Mouse (Mus musculus) hindbrain, embryonic 10.5 days (tissue): ENCODE data around the gene Ttc30a1. TPM values are rescaled to one million over a fixed set of nuclear protein-coding genes. Genes with fewer than 3 reads are reported as not detected.
"Not testable (repeated sequence)": the region's sequence is repeated elsewhere in the genome, so short reads cannot be mapped to it uniquely, and the experiment has no call there.

Experiments
- DNase-seq: peaks from one replicate; pipeline ENCODE4 v3.0.0-alpha.2; 2017; ENCODE audit warnings: low spot score
- H3K27ac ChIP-seq: fragments of 300-500 bp; sonication (generic); 2 replicates; pipeline ENCODE4 v1.5.1; 2016; ENCODE audit warnings: mild to moderate bottlenecking, moderate library complexity
- H3K27me3 ChIP-seq: fragments of 300-500 bp; sonication (generic); 2 replicates; pipeline ENCODE4 v1.6.1; 2016; ENCODE audit warnings: mild to moderate bottlenecking; ENCODE audit not compliant: poor library complexity, insufficient read depth, severe bottlenecking
- H3K36me3 ChIP-seq: fragments of 300-500 bp; sonication (generic); 2 replicates; pipeline ENCODE4 v1.6.1; 2016; ENCODE audit warnings: mild to moderate bottlenecking, moderate library complexity
- H3K4me1 ChIP-seq: fragments of 300-500 bp; sonication (generic); replicated peaks from 2 replicates; pipeline ENCODE4 v1.6.1; 2016; ENCODE audit warnings: mild to moderate bottlenecking
- H3K4me3 ChIP-seq: fragments of 300-500 bp; sonication (generic); 2 replicates; pipeline ENCODE4 v1.5.1; 2016; ENCODE audit warnings: mild to moderate bottlenecking, moderate library complexity
- H3K9me3 ChIP-seq: fragments of 300-500 bp; sonication (generic); 2 replicates; pipeline ENCODE4 v1.6.1; 2016; ENCODE audit warnings: mild to moderate bottlenecking, moderate library complexity
- WGBS: fragments of 180-500 bp; shearing (Covaris S2); methylation state at CpG from one replicate; pipeline ENCODE4 v1.1.7; 2016; 5-methylcytosine and 5-hydroxymethylcytosine counted together
- polyA plus RNA-seq: library from polyadenylated mRNA; unstranded; fragments of >200 nt; fragmentation: Nextera tagmentation; extraction: Ambion mirVana; gene quantifications from 2 replicates; pipeline ENCODE4 v1.2.1, GENCODE M21; 2016

The Ttc30a1 gene
- polyA plus RNA-seq, 1 experiment from 2014 or later: 9.7 TPM

DNA sequence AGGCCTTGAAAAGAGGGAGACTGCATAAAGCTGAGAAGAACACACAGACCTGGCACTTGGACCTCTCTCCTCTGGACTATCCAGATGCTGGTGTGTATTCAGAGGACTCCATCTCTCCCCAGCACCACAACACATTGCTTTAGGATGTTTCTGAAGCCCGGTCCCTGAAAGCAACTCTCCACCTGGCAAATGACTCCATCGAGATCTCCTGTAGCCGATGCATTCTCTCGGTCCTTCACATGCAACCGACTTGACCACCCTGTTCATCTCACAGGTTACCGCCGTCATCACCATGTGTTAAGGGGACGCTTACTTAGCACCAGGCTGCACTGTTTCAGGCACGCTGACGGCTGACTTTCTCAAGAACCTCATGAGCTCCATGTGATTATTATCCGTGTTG, 13.1 kb upstream of the Ttc30a1 start:
- Histone ChIP-seq H3K9me3 (no peaks in the 10 kb centered on the region), H3K4me3 (no peak overlapping the region), H3K36me3 (no peaks in the 10 kb centered on the region), H3K27ac (no peak overlapping the region), H3K4me1 (peaks cover 58% of the 10 kb centered on the region), H3K27me3 (no peaks in the 10 kb centered on the region)
- 94% methylated on average over 11 of the region's 11 CpGs for WGBS
- DNase-seq: no peak

DNA sequence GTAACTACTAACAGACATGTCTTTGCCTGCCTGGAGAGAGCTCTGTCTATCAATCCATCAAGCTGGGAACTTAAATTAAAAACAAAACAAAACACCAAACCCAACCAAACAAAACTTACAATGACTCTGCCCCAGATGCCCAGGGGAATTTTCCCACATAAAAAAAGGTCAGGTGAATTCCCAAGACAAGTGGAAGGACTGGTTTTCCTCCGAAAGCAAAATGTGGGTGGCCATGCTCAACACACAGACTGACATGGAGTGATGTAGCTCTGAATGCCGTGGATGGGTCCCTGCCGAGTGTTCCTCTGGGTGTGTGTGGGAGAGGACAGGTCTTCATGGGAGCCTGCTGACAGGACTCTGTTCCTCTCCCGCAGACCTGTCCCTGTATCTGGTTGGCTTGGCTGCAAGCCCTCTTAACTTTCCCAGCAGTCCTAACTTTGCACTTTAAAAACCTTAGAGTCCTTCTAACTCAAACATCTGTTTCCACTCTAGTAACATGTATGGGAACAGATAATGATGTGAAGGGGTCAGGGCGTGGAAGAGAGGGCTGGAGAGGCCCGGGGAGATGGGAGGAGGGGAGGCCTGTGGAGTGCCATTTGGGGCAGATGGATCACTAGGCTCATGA, 9.9 kb upstream of the Ttc30a1 start:
- WGBS: 55% methylated on average over 6 of the region's 6 CpGs

DNA sequence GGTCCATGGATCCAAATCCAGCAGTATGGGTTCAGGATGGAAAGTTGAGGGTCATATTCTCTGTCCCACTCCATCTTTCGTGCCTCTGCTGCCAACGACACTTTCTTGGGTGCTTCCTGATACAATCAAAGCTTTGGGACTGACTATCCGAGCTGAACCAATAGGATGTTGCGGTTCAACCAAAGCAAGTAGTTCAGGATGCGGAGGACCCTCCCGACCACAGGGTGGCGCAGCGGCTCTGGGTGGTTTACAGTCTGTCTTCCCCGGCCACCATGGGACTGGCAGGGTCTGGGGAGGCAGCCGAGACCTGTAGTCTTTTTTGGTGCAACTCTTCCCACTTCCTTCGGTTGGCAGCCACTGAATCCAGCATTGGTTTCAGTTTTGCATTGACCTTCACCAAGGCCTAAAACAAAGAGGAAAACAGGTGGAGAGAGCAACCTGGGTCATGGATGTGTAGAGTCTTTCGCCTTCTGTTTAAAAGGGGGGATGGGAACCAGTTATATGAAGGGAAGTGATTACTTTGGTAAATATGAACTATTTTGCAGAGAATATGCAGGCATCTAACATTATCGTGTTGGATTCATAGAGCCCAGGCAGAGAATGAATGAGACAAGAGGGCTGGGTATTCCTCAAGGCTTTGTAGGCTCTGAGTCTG, 9.2 kb upstream of the Ttc30a1 start:
- H3K27ac ChIP-seq: peak overlapping the region; percentile 81
- peak; percentile 83 for DNase-seq
- no peaks in the 10 kb centered on the region for H3K36me3 ChIP-seq
- H3K9me3 ChIP-seq: no peaks in the 10 kb centered on the region
- H3K27me3 ChIP-seq: no peaks in the 10 kb centered on the region
- H3K4me3 ChIP-seq: no peak overlapping the region
- WGBS: 46% methylated on average over 13 of the region's 13 CpGs
- H3K4me1 ChIP-seq: peaks cover 53% of the 10 kb centered on the region

More for the DNA sequence above, 9.9 kb upstream of the Ttc30a1 start:
- Histone ChIP-seq H3K27ac (peak overlapping the region; percentile 72), H3K36me3 (no peaks in the 10 kb centered on the region), H3K9me3 (no peaks in the 10 kb centered on the region), H3K27me3 (no peaks in the 10 kb centered on the region), H3K4me3 (no peak overlapping the region), H3K4me1 (peaks cover 49% of the 10 kb centered on the region)
- DNase-seq: no peak

DNA sequence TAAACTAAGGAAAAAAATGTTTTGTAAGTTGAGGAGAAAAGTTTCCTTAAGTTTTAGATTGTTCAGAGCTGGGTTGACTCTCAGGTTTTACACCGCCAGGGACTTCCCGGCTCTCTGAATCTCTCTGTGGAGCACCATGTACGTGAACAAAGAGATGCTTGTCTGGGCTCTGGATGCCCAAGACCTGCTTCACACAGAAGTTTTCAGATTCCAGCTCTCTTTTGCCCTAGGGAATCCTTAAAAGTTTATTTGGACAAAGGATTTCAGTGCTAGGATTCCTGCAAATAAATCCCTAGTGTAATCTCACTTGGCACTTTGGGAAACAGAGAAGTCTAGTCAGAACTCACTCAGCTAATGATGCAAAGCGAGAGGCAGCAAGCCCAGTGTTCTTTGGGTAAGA, 7.9 kb upstream of the Ttc30a1 start:
- peak overlapping the region; percentile 81 for H3K27ac ChIP-seq

DNA sequence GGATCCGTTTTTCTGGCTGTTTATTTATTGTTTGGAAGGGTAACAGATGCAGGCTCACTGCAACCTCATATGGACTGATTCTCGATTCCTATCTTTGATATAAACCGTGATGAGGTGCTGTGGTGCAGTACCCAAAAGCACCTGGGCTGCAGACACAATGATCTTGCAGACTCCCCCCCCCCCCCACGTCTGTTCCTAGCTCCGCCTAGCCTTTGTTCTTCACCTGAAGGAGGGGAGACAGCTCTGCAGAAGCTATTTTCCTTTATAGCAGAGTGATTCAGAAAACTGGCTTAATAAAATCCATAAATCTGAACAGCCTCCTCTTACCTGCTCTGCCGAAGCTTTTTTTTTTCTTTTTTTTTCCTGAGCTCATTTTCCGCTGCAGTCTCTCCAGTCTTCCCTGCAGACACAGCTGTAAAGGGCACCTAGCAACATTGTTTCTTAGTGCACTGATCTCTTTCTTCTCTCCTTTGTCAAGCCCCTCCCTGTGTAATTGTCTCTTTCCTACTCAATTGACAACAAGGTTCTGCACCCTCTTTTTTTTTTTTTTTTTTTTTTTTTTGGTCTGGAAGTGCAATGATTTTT, 7.1 kb upstream of the Ttc30a1 start:
- Histone ChIP-seq H3K36me3 (no peaks in the 10 kb centered on the region), H3K27me3 (no peaks in the 10 kb centered on the region), H3K4me1 (peaks cover 61% of the 10 kb centered on the region), H3K4me3 (no peak overlapping the region), H3K9me3 (no peaks in the 10 kb centered on the region), H3K27ac (peak overlapping the region; percentile 81)
- no peak for DNase-seq
- 47% methylated on average over 7 of the region's 7 CpGs for WGBS

More for the DNA sequence above, 7.9 kb upstream of the Ttc30a1 start:
- no peaks in the 10 kb centered on the region for H3K9me3 ChIP-seq
- 53% methylated on average over 4 of the region's 4 CpGs for WGBS
- no peak overlapping the region for H3K4me3 ChIP-seq
- no peaks in the 10 kb centered on the region for H3K36me3 ChIP-seq
- H3K4me1 ChIP-seq: peaks cover 61% of the 10 kb centered on the region
- no peaks in the 10 kb centered on the region for H3K27me3 ChIP-seq
- DNase-seq: no peak

DNA sequence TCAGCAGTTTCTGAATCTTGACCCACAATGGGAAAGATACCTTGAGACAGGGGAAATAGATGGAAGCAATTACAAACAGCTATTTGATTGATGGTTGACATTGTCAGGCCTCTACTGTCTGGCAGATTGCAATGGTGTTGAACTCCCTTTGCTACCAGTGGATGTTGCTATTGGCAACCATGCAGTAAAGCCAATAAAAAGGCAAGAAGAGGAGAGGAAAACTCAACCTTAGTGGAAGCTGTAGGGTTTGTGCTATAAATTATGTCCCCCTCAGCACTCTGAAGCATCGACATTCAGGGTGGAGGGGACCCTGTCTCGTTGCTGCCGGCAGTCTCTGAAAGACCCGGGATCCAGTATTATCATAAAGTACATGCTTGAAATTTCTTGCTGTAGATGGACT, 6.6 kb upstream of the Ttc30a1 start:
- 68% methylated on average over 4 of the region's 4 CpGs for WGBS
- no peak for DNase-seq
- peak overlapping the region; percentile 81 for H3K27ac ChIP-seq
- no peaks in the 10 kb centered on the region for H3K9me3 ChIP-seq
- H3K4me3 ChIP-seq: no peak overlapping the region
- H3K4me1 ChIP-seq: peaks cover 56% of the 10 kb centered on the region
- H3K27me3 ChIP-seq: no peaks in the 10 kb centered on the region
- no peaks in the 10 kb centered on the region for H3K36me3 ChIP-seq

DNA sequence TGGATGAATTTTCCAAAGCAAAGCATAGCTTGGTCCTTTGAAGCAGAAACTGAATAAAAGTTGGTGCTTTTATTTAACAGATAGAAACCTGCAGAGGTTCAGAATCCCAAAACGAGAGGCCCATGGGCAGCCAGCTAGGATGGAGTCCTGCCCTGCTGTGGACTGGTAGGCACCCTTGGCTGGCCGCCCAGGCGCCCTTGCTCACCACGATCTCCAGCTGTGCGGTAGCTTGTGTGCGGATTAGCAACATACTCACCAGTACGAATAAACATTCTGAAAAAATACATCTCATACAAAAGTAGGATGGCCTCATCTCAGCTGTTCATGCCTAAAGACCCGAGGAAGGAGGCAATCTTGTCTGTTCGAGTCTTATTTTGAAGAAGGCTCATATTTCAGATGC, 6.0 kb upstream of the Ttc30a1 start:
- 72% methylated on average over 9 of the region's 9 CpGs for WGBS
- Histone ChIP-seq H3K4me3 (no peak overlapping the region), H3K36me3 (no peaks in the 10 kb centered on the region), H3K27me3 (no peaks in the 10 kb centered on the region), H3K27ac (peak overlapping the region; percentile 81), H3K9me3 (no peaks in the 10 kb centered on the region), H3K4me1 (peaks cover 55% of the 10 kb centered on the region)
- DNase-seq: no peak

DNA sequence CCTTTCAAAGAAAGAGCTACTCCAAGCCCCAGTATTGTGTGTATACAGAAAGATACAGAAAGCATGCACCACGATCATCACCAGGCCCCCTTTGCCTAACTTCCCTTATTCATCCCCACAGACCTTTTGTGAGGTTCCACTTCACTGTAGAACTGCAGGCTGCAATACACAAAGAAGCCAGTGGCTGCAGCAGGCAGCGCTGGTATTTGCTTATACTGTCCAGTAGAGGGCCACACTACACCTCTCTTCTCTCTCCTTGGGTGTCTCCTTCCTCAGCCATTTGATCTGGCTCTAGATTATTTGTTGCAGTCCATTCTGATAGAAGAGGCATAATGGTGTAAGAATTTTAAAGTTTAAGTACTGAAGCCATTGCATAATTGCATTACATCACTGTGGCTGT, 3.4 kb upstream of the Ttc30a1 start:
- Histone ChIP-seq H3K4me3 (no peak overlapping the region), H3K4me1 (peaks cover 37% of the 10 kb centered on the region), H3K36me3 (no peaks in the 10 kb centered on the region), H3K27ac (peak overlapping the region; percentile 76), H3K27me3 (no peaks in the 10 kb centered on the region), H3K9me3 (no peaks in the 10 kb centered on the region)
- 9% methylated on average over 2 of the region's 2 CpGs for WGBS
- DNase-seq: peak; percentile 72

DNA sequence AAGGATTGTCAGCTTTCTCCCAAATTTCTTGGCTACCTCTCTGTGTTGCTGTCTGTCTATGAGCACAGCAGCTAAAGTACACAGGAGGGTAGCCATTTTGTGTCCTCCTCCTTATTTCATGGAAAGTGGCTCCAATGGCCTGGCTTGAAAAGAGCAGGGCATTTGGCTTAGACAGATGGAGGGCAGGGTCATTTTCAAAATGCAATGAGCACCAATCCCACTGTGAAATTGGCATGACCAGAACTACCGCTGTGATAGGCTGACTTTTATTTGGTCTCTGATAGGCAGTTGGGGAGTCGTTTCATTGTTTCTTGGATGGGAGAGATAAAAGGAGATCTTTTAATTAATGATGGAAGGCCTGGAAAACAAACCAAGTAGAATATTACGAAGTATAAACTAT, 2.1 kb upstream of the Ttc30a1 start:
- Histone ChIP-seq H3K36me3 (no peaks in the 10 kb centered on the region), H3K27me3 (no peaks in the 10 kb centered on the region), H3K4me1 (peaks cover 31% of the 10 kb centered on the region), H3K4me3 (no peak overlapping the region), H3K9me3 (no peaks in the 10 kb centered on the region), H3K27ac (peak overlapping the region; percentile 17; the same call in 1 of the 2 replicates)
- 70% methylated on average over 3 of the region's 3 CpGs for WGBS
- no peak for DNase-seq

DNA sequence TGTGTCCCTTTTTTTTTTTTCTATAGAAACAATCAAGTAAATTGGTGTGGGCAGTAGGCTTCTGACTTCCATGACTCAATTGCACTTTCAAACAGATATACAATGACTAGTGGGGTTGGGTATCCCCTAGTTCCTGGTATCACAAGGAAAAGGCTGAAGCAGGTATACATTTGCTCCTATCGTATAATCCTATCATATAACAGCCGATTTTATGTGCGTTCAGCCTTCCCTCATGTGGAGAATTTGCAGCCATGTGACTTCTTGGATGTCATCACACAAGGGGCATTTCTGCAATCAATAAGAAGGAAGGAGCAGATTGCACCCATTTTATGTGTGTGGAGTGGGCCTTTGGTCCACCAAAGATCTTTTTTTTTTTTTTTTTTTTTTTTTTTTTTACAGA, 1.3 kb upstream of the Ttc30a1 start:
- Histone ChIP-seq H3K27ac (no peak overlapping the region), H3K27me3 (no peaks in the 10 kb centered on the region), H3K36me3 (no peaks in the 10 kb centered on the region), H3K4me3 (no peak overlapping the region), H3K9me3 (no peaks in the 10 kb centered on the region), H3K4me1 (peaks cover 23% of the 10 kb centered on the region)
- DNase-seq: no peak
- whole genome bisulfite sequencing: 98% methylated on average over 3 of the region's 3 CpGs

DNA sequence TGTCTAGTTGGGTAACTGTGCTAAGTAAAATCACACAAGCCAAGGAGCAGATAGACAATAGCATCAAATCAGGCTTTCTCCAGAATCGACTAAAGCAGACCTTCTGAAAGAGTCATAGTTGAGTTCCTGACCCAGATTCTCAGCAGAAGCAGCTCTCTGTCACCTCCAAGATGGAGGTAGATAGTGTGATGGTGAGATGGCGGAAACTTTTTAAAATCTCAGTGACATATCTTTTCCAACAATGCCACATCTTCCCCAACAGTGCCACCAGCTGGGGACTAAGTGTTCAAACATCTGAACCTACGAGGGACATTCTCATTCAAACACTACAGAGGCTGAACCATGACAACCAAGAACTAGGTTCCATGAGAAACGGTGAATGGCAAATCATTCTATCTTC, 859 bp upstream of the Ttc30a1 start:
- Histone ChIP-seq H3K27ac (no peak overlapping the region), H3K9me3 (no peaks in the 10 kb centered on the region), H3K4me3 (no peak overlapping the region), H3K36me3 (no peaks in the 10 kb centered on the region), H3K27me3 (no peaks in the 10 kb centered on the region), H3K4me1 (peaks cover 19% of the 10 kb centered on the region)
- no peak for DNase-seq
- WGBS: 95% methylated on average over 4 of the region's 4 CpGs

DNA sequence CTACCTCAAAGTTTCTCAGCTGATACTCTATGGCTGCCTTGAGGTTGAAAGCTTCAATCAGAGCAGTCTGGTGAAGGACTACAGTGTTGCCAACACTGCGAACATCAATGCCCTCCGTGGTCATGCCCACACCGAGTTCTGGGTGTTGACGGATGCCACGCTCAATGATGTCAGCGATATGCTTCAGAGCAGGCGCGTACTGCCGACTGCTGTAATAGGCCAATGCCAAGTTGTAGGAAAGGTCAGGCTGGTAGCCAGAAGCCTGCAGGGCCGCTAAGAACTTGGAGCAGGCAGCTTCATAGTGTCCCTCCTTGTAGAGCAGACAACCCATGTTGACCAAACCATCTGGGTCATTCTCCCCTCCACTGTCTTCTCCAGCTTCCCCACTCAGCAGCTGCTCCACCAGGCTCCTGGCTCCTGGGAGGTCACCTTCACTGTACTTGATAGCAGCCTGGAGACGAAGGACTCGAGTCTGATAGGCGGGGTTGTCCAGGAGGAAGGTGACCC, 781 bp downstream of the Ttc30a1 start:
- not testable (repeated sequence) for H3K9me3 ChIP-seq, H3K36me3 ChIP-seq, DNase-seq, H3K27me3 ChIP-seq
- Histone ChIP-seq H3K27ac (peak overlapping the region; percentile 92), H3K4me3 (peak overlapping the region; percentile 57), H3K4me1 (peaks cover 11% of the 10 kb centered on the region)
- WGBS: 97% methylated on average over 13 of the region's 13 CpGs

DNA sequence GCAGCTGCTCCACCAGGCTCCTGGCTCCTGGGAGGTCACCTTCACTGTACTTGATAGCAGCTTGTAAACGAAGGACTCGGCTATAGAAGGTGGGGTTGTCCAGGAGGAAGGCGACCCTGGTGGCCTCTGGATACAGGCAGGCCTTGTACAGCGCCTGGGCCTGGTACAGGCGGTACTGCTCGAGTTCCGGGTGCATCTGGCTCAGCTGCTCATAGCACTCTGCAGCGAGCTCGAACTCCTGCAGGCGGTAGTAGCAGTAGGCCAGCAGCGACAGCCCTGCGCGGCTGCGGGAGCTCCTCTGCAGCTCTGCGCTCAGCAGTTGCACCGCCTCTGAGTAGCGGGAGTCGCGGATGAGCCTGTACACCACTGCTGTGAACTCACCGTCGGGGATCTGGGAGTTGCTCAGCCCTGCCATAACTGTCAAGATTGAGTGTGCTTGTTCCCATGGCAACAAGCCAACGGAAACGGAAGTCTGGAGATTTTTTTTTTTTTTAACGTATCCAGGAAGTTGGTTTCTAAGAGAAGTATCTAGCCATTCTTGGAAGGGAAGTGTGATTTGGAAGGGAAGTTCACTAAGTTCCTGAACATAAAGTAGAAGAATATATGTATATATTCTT, 3.9 kb downstream of the Ttc30a1 start, which contains the start of gene Ttc30a2:
Gene Ttc30a2 (minus strand): TSS at position 419 of the 617 bp plus-strand sequence.
- not testable (repeated sequence) for H3K9me3 ChIP-seq, DNase-seq, H3K27ac ChIP-seq, H3K4me1 ChIP-seq, H3K27me3 ChIP-seq, H3K4me3 ChIP-seq, H3K36me3 ChIP-seq
- 23% methylated on average over 21 of the region's 24 CpGs for WGBS
